7 mouse cellular contexts compared by ENCODE assay signal in the genomic region with DNA sequence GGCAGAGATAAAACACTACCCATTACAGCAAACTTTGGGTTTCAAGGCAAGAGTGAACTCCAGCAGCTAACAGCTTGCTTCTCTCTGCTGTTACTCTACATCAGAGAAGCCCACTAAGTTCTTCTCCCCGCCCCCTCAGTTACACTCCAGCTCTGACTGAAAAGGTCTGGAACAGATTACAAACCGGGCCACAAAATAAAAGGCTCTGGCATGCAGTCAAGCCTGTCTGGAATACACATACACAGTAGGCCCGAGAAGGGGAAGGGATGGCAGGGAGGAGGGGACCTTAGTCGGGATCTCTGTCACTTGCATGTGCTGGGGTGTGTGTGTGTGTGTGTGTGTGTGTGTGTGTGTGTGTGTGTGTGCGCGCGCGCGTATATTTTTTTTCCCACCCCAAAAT. TPM values are rescaled to one million over a fixed set of nuclear protein-coding genes. Genes with fewer than 3 reads are reported as not detected.
DNase-seq lines count a peak whose midpoint lies in the region; ATAC-seq lines count a peak whose summit lies in the region.

No protein-coding gene starts in this region.

- H3K9ac ChIP-seq in neural tube, embryonic 12.5 days, result no peak overlapping the region

- no peaks in the 10 kb centered on the region for H3K36me3 ChIP-seq in neural tube, embryonic 12.5 days

- H3K27ac ChIP-seq in neural tube, embryonic 12.5 days, result no peak overlapping the region

- intact Hi-C loops in left cerebral cortex, postnatal 4 days (cut with DNase I), result no loop called here

- no peaks in the 10 kb centered on the region for H3K9me3 ChIP-seq in neural tube, embryonic 12.5 days

- no peak overlapping the region for H3K4me3 ChIP-seq in neural tube, embryonic 12.5 days

- ATAC-seq in neural tube, embryonic 12.5 days (ENCODE audit: low FRiP score, low read depth), result peak; percentile 66

- 61% methylated on average over 9 of the region's 9 CpGs for WGBS in neural tube, embryonic 12.5 days

- peak; percentile 47 for DNase-seq in adipocyte (ENCODE audit: low spot score)
- DNase-seq in cerebellum, adult 9-10 months, result peak; percentile 24
- peak; percentile 36 to 66 for DNase-seq in frontal cortex, adult 2 months (ENCODE audit: extremely low spot score in 1 of 2, low spot score in 1 of 2)
- peak; percentile 77 for DNase-seq in heart, postnatal 4 days
- peak; percentile 66 for DNase-seq in left cerebral cortex, postnatal 4 days
- DNase-seq in thymus, postnatal 36 days, result no peak

- no peaks in the 10 kb centered on the region for H3K27me3 ChIP-seq in neural tube, embryonic 12.5 days (replicated peaks)

- H3K4me1 ChIP-seq in neural tube, embryonic 12.5 days, result peaks cover 17% of the 10 kb centered on the region

- H3K4me2 ChIP-seq in neural tube, embryonic 12.5 days (replicated peaks), result no peak overlapping the region

RNA-seq across cellular contexts. Expression of gene Yap1, which starts 44.0 kb away (rescaled TPM):
- 15.4 and 18.8 TPM in 2 replicates for polyA plus RNA-seq in frontal cortex, adult 2 months (2012; rRNA removed)
- 10 to 100 TPM; 64.7 to 69.2 TPM for total RNA-seq in heart, postnatal 4 days (2021)
- 10 to 100 TPM; 12.0 to 14.7 TPM for total RNA-seq in left cerebral cortex, postnatal 4 days (2021)
- polyA plus RNA-seq in neural tube, embryonic 12.5 days (2016; fragmentation: Nextera tagmentation; extraction: Ambion mirVana), result 27.5 and 30.3 TPM in 2 replicates

Comparison
In these comparisons a context has a peak if more than half of its experiments do, and no peak if none do; other contexts are left out.
1. DNase-seq: peak in adipocyte (single experiment), cerebellum, adult 9-10 months (single experiment), frontal cortex, adult 2 months (2 of 2), heart, postnatal 4 days (single experiment) and left cerebral cortex, postnatal 4 days (single experiment); none in thymus, postnatal 36 days (0 of 2).
2. RNA of gene Yap1, which starts 44.0 kb away (total RNA-seq): 64.7 to 69.2 TPM in heart, postnatal 4 days; 12.0 to 14.7 TPM in left cerebral cortex, postnatal 4 days; every median in the first group is over 4 times any median in the second.